Mouse (Mus musculus) 416B (cell line): ENCODE results near the gene Sema6b.
"Not testable (repeated sequence)": the region's sequence is repeated elsewhere in the genome, so short reads cannot be mapped to it uniquely, and the experiment has no call there.

ENCODE experiments used
- DNase-seq: peaks from one replicate; pipeline ENCODE4 v3.0.0; 2011; ENCODE audit warnings: low read depth

The Sema6b gene

DNA sequence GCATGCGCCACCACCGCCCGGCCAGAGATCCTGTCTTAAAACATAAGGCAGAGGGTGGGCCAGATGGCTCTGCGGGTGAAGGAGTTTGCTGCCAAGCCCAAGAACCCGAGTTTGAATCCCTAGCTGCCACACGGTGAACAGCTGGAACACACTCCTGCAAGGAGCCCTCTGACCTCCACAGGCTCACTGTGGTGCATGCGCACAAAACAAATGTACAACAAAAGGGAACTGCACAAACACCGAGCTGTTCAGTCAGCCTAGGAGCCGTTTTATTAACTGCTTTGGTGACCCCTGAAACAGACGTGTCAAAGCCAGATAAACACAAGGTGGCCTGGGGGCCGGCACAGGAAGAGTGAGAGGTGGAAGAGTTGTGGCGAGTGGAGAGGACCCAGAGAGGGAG, 20.7 kb downstream of the Sema6b start:
- no peak for DNase-seq

DNA sequence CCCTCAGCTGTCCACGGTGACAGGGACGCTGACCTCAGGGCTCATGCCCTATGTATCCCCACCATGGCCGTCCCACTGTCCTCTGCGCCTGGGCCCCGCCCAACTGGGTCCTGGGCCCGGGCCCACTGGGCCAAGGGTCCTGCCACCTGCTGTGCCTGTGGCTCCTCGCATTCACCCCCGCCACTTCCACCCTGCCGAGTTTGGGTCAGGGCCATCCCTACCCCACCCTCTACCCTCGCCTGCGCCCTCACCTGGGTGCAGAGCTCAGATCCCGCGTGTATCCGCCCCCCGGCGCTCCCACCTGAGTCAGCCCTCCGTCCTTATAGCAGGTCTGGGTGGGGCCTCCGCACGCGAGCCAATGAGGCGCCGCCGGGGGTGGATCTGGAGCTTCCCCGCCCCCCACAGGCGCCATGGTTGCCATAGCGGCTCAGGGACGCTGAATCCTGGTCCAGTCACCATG, 22.9 kb downstream of the Sema6b start, which contains the start of gene Plin5:
Gene Plin5, minus strand, starts transcription at position 346 of the 460 bp plus-strand sequence.
- no peak for DNase-seq

DNA sequence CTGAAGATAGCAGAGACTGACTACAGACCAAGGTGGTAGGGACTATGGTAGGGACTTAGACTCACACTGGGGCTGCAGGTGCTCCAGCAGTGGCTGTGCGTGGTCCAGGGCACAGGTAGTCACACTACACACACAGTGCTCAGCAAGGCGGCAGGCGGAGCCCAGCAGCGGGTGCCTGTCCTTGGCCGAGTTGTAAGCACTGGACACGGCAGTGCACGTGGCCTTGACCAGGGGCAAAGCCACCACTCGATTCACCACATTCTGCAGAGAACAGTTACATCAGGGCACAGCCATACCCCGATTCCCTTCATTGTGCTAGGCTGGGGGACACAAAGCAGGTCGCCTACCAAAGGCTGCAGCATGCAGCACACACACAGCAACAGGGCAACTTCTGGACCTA, 23.9 kb downstream of the Sema6b start:
- no peak for DNase-seq

DNA sequence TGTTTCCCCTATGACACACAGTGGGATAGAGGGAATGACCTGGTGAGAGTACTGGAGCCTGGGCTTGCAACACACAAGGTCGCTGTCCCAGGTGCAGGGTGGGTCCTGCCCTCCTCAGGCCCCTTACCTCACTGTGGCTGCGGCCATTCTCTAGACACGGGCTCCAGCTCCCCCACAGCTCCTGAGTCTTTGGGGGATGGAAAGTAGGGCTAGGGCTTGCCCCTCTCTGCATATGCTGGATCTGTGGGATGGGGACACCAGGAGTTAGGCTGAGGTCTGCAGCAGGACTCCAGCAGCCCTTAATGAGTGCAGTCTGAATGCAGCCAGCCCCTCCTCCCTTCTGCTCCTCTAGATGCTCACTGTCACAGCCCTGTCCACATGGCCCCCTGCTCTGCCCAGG, 27.4 kb downstream of the Sema6b start:
- DNase-seq, result no peak

DNA sequence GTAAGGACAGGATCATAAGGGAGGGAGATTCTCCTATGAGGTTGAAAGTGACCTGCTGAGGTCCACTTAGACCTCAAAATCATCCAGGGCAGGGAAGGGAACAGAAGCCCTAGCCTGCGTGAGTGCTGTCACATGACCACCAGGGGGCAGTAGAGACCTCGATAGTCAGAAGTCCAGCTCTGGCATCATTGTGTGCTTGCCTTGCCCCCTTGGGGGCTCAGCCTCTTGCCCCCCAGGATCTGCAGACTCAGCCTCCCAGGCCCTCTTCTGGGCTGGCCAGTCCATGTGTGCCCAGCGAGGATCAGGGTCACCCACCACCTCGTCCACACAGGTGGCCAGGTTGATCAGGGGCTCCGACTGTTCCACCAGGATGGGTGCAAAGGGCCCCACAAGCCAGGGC, 28.3 kb downstream of the Sema6b start:
- DNase-seq, result peak; percentile 84

DNA sequence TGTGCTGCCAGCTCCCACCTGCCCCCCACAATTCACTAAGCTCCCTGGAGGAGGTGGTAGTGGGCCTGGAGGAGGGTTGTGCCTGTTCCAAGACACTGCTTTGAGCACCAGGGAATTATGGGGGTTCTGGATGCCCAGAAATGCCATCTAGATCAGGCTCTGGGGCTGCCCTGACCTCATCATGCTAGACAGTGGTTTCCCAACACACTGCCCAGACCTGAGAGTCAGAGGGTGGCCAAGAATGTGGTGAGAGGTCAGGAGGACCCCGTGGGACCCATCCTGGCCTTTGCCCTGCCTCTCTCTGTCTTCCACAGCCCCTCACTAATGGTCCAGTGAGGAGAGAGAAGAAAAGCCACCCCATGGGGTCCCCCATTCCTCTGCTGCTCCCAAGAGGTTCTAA, 29.1 kb downstream of the Sema6b start:
- no peak for DNase-seq

DNA sequence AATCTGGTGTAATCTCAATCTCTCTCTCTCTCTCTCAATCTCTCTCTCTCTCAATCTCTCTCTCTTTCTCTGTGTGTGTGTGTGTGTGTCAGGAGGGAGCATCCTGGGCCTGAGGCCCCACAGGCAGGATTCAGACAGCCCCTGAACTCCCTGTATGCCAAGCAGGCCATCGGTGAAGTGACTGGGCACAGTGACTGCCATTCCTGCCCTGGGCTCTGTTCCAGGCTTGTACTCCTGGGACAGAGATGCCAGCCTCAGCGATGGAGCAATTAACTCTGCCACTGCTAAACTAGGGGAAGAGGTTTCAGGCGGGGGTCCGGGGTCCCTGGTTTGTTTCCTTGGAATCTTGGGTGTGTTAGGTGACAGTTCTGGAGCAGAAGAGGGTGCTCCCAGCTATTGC, 29.6 kb downstream of the Sema6b start:
- DNase-seq, result no peak

DNA sequence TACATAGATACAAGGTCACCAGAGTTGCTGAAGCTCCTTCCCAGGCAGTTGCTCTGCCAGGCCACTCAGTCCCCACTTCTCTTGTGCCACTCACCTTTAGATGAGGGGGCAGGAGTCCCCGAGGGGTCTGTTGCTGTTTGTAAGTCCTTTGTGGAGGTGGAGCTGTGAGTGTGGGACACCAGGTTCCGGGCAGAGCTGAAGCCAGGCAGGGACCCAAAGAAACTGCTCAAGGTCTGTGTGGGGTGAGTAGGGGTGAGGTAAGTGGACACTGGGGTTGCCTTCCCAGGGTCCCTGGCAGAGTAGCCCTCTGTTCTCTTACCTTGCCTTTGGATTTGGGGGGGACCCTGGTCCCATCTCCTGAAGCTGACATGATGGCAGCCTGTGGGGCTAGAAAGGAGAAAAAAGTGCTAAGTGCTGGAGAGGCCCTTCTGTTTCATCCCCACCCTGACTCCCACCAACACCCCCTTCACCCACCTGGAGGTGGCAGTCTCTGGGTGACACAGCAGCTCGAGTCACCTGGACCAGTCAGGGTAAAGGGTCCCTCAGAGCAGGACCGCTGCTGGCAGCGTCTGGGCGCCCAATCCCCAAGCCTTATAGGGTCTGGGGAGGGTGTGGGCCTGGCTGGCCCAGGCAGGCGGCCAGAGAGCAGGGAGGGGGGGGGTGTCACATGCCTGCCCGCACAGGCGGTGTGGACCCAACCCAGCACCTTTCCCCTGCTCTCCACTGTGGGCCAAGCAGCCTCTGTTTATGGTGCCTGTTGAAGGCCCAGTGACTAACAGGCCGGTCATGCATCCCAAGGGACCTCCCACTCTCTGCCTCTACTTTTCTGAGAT, 30.7 kb downstream of the Sema6b start, which contains the start of gene Plin4:
Gene Plin4, minus strand, starts transcription at position 585 of the 833 bp plus-strand sequence.
- DNase-seq, result no peak

DNA sequence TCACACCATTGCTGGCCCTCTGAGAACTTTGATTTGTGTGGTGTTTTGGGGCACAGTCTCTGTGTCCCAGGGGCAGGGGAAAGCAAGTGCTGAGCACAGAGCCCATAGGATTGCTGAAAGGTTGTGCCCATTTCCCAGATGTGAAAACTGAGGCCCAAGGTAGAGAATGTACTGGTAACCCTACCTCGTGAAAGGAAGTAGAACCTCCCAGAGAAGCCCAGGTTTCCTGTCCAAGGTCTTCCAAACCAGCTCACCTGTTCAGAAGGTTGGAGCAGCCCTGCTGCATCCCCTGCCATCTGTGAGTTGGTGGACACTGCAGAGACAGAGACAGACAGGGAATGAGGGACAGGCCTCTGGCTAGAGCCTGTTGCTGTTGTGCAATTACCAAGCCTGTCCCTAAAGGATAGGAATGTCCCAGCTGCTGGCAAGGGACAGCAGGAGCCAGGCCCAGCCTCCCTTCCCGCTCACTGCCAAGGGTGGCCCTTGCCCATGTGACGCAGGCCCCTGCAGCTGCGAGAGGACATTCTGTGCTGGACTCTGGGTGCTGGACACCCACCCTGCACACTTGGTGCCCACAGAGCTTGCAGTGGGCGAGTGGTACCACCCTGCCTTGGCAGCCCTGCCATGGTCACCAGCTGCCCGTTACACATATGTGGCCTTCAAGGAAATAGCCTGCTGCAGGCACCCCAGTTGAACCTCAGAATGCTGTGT, 31.7 kb downstream of the Sema6b start:
- DNase-seq, result no peak

DNA sequence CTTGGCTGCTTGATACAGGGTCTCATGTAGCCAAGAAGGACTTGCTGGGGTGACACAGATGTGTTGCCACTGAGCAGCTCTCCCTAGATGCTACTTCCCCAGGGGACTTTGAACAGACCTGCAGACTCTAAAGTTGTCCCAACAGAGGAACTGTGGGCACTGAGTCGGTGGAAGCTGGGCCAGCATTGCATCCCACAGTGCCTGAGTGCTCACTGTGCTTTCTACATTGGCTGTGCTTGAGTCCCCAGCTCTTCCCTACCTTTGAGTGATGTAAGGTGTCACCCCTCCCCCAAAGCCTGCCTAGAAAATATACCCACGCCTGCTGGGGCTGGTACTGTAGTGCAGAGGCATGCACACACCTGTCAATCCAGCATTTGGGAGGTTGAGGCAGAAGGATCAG, 32.4 kb downstream of the Sema6b start:
- DNase-seq, result no peak

DNA sequence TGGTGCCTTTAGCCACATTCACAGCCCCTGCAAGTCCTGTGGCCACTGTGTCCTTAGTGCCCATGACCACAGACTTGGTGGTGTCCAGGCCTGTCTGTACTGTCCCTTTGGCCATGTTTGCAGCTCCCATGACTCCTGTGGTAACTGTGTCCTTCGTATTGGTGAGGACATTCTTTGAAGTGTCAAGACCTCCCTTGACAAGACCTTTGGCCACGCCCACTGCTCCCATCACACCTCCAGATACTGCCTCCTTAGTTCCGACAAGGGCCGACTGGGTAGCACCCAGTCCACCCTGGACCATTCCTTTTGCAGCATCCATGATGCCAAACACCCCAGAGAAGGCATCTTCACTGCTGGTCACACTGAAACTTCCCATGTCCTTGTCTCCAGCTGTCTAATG, 33.2 kb downstream of the Sema6b start:
- no peak for DNase-seq

DNA sequence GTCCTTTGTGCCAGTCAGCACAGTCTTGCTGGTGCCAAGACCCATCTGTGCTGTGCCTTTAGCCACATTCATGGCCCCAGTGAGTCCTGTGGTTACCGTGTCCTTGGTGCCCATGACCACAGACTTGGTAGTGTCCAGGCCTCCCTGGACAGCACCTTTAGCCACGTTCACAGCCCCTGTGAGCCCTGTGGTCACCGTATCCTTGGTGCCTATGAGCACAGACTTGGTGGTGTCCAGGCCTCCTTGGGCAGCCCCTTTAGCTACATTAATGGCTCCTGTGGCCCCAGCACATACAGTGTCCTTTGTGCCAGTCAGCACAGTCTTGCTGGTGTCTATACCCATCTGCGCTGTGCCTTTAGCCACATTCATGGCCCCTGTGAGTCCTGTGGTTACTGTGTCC, 33.7 kb downstream of the Sema6b start:
- DNase-seq, result not testable (repeated sequence)

DNA sequence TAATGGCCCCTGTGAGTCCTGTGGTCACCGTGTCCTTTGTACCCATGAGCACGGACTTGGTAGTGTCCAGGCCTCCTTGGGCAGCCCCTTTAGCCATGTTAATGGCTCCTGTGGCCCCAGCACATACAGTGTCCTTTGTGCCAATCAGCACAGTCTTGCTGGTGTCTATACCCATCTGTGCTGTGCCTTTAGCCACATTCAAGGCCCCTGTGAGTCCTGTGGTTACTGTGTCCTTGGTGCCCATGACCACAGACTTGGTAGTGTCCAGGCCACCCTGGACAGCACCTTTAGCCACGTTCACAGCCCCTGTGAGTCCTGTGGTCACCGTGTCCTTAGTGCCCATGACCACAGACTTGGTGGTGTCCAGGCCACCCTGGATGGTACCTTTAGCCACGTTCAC, 35.3 kb downstream of the Sema6b start:
- not testable (repeated sequence) for DNase-seq

DNA sequence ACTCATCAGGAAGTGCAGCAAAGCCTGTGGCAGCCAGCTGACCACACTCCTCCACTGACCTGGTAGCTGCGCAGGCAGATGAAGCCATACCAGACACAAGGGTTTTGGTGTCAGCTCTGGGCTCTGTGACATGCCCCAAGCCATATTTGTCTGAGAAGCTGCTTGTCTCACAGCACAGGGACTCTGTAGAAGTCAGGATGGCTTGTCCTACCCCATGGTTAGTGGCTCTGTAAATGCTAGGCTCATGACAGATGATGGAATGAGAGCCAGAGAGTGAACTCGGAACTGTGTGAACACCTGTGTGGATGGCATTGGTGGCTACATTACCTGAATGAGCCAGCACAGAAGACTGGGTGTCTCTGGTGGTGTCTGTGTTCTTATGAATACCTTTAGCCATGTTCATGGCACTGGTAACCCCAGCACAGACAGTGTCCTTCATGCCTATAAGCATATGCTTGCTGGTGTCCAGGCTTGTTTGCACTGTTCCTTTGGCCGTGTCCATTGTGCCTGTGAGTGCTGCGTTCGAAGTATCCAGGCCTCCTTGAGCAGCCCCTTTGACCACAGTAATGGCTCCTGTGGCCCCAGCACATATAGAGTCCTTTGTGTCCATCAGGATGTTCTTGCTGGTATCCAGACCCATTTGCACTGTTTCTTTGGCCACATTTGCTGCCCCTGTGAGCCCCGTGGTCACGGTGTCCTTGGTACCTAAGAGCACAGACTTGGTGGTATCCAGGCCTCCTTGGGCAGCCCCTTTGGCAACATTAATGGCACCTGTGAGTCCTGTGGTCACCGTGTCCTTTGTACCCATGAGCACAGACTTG, 36.5 kb downstream of the Sema6b start:
- no peak for DNase-seq

DNA sequence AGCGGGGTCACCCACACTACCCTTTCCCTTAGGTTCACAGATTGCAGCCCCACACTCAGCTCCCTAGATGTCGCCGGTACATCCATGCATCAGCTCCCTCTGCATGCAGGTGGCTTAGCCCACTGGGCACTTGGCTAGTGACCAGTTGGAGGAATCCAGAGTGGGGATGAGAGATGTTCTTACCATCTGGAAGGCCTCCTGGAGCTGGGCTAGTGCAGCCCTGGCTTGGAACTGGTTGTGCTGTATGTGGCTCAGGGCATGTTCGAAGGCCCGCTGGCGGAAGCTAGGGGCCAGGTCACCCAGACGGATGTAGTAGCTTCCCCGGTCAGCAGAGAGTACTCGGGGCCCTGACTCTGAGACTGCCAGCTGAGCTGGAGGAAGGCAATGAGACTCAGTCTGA, 37.2 kb downstream of the Sema6b start:
- no peak for DNase-seq

DNA sequence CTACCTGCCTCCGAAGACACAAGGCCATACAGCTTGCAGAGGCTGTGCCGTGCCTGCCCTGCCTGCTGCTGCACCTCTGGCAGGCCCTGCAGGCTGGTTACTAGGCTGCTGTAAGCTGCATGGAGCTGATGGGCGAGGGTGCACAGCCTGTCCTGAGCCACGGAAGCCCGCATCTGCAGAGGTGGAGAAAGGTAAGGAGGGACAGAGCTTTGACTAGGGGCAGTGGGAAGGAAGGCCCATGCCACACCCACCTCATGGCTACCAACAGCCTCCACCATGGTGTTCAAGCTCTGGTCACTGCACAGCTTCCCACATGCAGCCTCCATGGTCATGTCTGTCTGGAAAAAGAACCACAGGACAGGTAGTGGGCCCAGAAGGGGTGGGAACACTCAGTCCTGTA, 38.0 kb downstream of the Sema6b start:
- no peak for DNase-seq

DNA sequence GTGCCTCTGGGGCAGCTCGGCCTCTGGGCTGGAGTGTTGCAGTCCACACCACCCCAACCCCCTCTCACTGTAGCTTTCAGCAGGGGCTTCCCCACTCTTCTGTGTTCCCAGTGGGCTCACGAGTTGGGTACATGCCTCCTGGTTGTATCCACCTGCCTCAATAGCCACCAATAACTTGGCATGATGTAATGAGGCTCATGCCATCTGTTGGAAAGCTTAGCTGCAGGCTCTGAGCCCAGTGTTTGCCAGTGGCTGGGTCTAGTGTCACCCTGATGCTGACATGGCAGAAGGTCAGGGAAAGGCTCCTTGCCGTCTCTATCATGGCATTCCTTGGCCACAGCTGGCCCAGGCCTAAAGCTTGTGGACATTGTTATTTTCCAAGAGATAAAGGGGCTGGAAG, 39.3 kb downstream of the Sema6b start:
- no peak for DNase-seq

DNA sequence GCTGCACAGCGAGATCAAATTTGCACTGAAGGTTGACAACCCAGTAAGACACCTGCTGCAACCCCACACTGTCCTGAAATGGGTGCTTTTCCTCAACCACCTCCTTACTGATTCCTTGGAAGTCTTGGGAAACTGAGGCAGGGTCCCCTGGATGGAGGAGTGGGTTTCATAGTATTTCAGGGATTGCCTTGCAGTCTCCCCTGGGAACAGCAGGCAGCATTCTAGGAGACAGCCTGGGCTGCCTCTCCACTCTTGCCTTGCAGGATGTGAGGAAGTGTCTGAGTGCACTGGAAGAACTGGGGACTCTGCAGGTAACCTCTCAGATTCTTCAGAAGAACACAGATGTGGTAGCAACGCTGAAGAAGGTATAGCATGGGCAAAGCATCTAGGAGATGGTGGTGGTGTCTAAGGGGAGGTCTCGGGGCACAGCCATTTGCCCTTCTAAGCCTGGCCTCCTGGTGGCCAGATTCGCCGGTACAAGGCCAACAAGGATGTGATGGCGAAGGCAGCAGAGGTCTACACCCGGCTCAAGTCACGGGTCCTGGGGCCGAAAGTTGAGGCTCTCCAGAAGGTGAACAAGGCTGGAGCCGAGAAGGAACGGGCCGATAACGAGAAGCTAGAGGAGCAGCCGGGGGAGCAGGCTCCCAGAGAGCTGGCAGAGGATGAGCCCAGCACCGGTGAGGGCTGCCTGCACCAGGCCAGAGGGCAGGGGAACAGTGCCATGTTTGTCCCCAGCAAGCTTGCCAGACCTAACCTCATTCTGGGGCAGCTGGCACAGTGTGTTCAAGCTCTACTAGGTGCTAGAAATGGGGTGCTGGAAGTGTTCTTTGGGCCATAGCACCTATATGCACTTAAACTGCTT, 41.2 kb downstream of the Sema6b start:
- DNase-seq, result no peak

DNA sequence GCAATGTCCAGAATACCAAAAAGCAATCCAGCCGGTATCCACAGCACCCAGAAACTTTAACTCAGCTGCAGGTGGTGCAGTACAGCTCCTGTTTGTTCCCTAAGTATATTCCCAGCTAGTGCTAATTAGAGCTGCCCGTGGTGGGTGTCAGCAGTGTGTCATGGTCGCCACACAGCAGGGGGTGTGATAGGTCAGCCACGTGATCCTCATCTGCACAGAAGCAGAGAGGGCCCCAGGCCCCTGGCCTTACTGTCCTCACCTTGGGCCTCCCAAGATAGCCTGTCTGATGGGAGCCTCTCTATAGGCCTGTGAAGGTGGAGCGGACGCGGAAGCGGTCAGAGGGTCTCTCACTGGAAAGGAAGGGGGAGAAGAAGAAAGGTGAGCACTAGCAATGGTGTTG, 42.0 kb downstream of the Sema6b start:
- DNase-seq, result no peak

DNA sequence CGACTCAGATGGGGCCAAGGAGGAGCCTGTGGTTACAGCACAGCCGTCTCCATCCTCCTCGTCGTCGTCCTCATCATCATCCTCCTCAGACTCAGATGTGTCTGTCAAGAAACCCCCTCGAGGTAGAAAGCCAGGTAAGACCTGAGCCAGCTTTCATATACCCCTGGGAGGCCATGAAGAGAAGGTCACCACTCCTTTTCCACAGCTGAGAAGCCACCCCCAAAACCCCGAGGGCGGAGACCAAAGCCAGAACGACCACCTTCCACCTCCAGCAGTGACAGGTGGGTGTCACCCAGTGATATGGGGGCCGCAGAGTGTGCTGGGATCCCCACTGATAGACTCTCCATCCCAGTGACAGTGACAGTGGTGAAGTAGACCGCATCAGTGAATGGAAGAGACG, 43.3 kb downstream of the Sema6b start:
- no peak for DNase-seq

DNA sequence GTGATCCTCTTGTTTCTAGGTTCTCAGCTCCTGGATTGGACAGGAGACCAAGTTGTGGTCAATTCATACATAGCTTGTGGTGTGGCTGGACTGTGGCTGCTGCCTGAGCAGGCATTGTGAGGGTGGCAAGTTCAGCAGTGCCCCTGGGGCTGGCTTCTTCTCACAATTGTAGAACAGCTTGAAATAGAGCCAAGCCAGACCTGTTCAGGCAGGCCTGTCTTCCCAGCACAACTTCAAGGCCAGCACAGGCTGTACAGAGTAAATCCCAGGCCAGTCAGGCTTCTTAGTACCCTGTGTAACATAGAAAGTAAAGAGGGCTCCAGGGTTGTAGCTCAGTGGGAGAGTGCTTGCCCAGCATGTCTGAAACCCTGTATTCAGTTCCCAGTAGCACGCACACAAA, 47.3 kb downstream of the Sema6b start:
- DNase-seq, result no peak

DNA sequence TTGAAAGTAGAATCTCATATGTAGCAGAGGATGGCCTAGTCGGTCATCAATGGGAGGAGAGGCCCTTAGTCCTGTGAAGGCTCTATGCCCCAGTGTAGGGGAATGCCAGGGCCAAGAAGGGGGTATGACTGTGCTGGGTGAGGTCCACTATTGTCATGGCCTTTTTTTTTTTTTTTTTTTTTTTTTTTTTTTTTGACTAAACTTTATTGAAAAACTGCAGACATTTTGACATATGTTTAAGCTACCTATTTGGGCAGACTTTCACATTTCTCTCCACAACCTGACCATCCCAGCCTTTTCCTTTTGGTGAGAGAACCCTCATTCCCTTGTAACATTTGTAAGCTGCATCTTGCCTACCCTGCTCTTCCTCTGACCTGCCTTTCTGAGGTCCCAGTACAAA, 47.8 kb downstream of the Sema6b start:
- DNase-seq, result no peak
